Mouse (Mus musculus) neural tube, embryonic 12.5 days (tissue): ENCODE measurements at regions not wholly inside any gene's neighbourhood (a gene's known extent, or its start where the extent isn't known, plus 50 kb on each side); places are given as distances from the start of the nearest gene placed in this dataset.
"Not testable (repeated sequence)": the region's sequence is repeated elsewhere in the genome, so short reads cannot be mapped to it uniquely, and the experiment has no call there.

Experiments used
- ATAC-seq: fragments of 200-750 bp; cut with Nextera tagmentation; 2 replicates; pipeline ENCODE4 v1.8.0; 2017; ENCODE audit warnings: low read depth, mild to moderate bottlenecking, moderate TSS enrichment, moderate library complexity; ENCODE audit not compliant: low FRiP score
- H3K27ac ChIP-seq: fragments of 300-500 bp; sonication (generic); 2 replicates; pipeline ENCODE4 v1.5.1; 2016
- H3K27me3 ChIP-seq: fragments of 300-500 bp; sonication (generic); replicated peaks from 2 replicates; pipeline ENCODE4 v1.6.1; 2016; ENCODE audit warnings: mild to moderate bottlenecking
- H3K36me3 ChIP-seq: fragments of 300-500 bp; sonication (generic); 2 replicates; pipeline ENCODE4 v1.6.1; 2016; ENCODE audit warnings: mild to moderate bottlenecking
- H3K4me1 ChIP-seq: fragments of 300-500 bp; sonication (generic); 2 replicates; pipeline ENCODE4 v1.6.1; 2016
- H3K4me2 ChIP-seq: fragments of 300-500 bp; sonication (generic); replicated peaks from 2 replicates; pipeline ENCODE4 v1.6.1; 2016; ENCODE audit warnings: mild to moderate bottlenecking
- H3K4me3 ChIP-seq: fragments of 300-500 bp; sonication (generic); 2 replicates; pipeline ENCODE4 v1.5.1; 2016
- H3K9ac ChIP-seq: fragments of 300-500 bp; sonication (generic); 2 replicates; pipeline ENCODE4 v1.6.1; 2016; ENCODE audit warnings: mild to moderate bottlenecking
- H3K9me3 ChIP-seq: fragments of 300-500 bp; sonication (generic); 2 replicates; pipeline ENCODE4 v1.6.1; 2016; ENCODE audit warnings: mild to moderate bottlenecking
- WGBS: fragments of 180-500 bp; shearing (Covaris S2); methylation state at CpG from one replicate; pipeline ENCODE4 v1.1.7; 2016; 5-methylcytosine and 5-hydroxymethylcytosine counted together

GRCm38 (mm10) chr12:19387706-19388105 lies 566.6 kb upstream of the Gm21863 start:
- peak overlapping the region; percentile 49 for H3K9ac ChIP-seq
- not testable (repeated sequence) for H3K27me3 ChIP-seq, H3K27ac ChIP-seq, H3K36me3 ChIP-seq, H3K9me3 ChIP-seq, H3K4me1 ChIP-seq, ATAC-seq
- H3K4me3 ChIP-seq = peak overlapping the region; percentile 39
- H3K4me2 ChIP-seq = peak overlapping the region; percentile 50
- 4% methylated on average over 40 of the region's 53 CpGs for WGBS
